Mouse (Mus musculus) brown adipose tissue, adult 24 weeks (tissue): ENCODE measurements around the gene Ephb2. TPM values are rescaled to one million over a fixed set of nuclear protein-coding genes. Genes with fewer than 3 reads are reported as not detected.

Experiments
- H3K27ac ChIP-seq: fragments of 200-500 bp; replicated peaks from 2 replicates; pipeline ENCODE4 v1.5.1; 2012; ENCODE audit warnings: low read depth, mild to moderate bottlenecking, low read length
- H3K4me1 ChIP-seq: fragments of 200-500 bp; 2 replicates; pipeline ENCODE4 v1.6.1; 2012; ENCODE audit warnings: low read length, mixed read lengths; ENCODE audit not compliant: control insufficient read depth, insufficient read depth, insufficient read length
- H3K4me3 ChIP-seq: fragments of 200-500 bp; 2 replicates; pipeline ENCODE4 v1.5.1; 2012; ENCODE audit warnings: low read depth, mild to moderate bottlenecking, low read length, moderate library complexity; ENCODE audit not compliant: insufficient read depth
- polyA plus RNA-seq: library from polyadenylated mRNA; stranded (reverse); fragments of >200 nt; gene quantifications from 2 replicates; pipeline ENCODE4 v1.2.4, GENCODE M21; 2012; ENCODE audit not compliant: missing spikeins, insufficient read depth, insufficient read length

Gene Ephb2
- polyA plus RNA-seq, 1 experiment, result 1.5 TPM

- Histone ChIP-seq H3K27ac (no peak overlapping the region), H3K4me1 (no peaks in the 10 kb centered on the region), H3K4me3 (no peak overlapping the region)
Observed at GRCm38 (mm10) chr4:136797677-136798569, 37.9 kb downstream of the Ephb2 start.

DNA sequence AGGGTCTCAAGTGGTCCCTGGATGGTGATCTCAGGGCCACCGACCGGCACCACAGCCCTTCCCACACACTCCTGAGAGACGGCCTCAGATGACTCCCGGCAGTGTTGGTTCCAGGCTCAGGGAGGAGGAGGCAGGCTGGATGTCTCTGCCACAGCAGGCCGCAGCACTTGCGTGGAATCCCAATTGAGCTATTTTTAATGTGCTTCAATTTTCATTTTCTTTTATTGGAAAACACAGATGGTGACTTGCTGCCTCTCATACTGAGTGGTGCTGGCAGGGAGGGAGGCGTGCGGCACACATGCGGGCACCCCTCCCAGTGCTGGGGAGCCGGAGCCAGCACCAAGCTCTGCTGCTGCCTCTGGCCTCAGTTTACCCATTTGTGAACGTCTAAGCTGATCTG, 42.5 kb downstream of the Ephb2 start:
- H3K4me1 ChIP-seq, result no peaks in the 10 kb centered on the region
- H3K4me3 ChIP-seq, result no peak overlapping the region
- H3K27ac ChIP-seq, result no peak overlapping the region

GRCm38 (mm10) chr4:136789821-136790220, 46.0 kb downstream of the Ephb2 start:
- H3K4me3 ChIP-seq, result no peak overlapping the region
- H3K27ac ChIP-seq, result no peak overlapping the region
- H3K4me1 ChIP-seq, result no peaks in the 10 kb centered on the region

DNA sequence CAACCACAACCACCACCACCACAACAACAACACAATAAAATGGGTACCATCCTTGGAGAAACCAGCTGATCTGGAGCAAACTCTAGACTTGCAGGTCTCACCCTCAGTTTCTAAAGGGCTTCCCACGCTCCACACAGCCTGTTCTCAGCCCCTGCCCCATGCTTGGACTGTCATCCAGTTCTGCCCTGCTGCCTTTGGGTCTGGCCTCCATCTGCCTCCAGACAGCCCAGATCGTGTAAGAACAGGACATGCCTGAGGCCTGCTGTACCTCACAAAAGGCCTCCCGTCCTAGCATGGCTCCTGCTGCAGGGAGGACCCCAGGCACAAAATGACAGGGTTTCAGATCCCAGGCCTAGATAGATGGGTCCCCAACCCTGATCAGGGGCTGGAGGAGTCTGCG, 48.4 kb downstream of the Ephb2 start:
- Histone ChIP-seq H3K4me1 (no peaks in the 10 kb centered on the region), H3K27ac (no peak overlapping the region), H3K4me3 (no peak overlapping the region)

GRCm38 (mm10) chr4:136786453-136787276, 49.1 kb downstream of the Ephb2 start:
- Histone ChIP-seq H3K4me1 (peaks cover 5% of the 10 kb centered on the region; the same call in 1 of the 2 replicates), H3K4me3 (no peak overlapping the region), H3K27ac (no peak overlapping the region)

- Histone ChIP-seq H3K27ac (no peak overlapping the region), H3K4me3 (no peak overlapping the region; the same call in 1 of the 2 replicates), H3K4me1 (peaks cover 10% of the 10 kb centered on the region; the same call in 1 of the 2 replicates)
Observed at GRCm38 (mm10) chr4:136783552-136784150, 52.1 kb downstream of the Ephb2 start.

DNA sequence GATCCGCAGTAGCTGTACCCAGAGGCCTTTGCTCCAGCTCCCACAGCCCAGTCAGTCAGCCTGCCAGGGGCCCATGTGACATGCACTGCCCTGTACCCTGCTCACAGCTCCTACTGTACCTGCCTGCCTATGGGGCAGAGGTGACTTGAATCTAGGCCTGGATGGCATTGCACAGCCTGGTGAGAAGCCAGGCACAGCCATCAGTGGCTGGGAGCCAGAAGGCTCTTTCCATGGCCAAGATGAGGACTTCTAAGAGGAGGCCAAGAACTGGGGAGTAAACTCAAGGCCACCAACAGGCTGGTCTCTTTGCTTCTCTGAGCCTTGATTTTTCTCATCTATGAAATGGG, 53.2 kb downstream of the Ephb2 start:
- Histone ChIP-seq H3K4me1 (peaks cover 10% of the 10 kb centered on the region; the same call in 1 of the 2 replicates), H3K27ac (no peak overlapping the region), H3K4me3 (no peak overlapping the region)

- Histone ChIP-seq H3K4me1 (peaks cover 10% of the 10 kb centered on the region; the same call in 1 of the 2 replicates), H3K27ac (no peak overlapping the region; the same call in 1 of the 2 replicates), H3K4me3 (no peak overlapping the region)
Observed at GRCm38 (mm10) chr4:136781868-136782578, 53.8 kb downstream of the Ephb2 start.

GRCm38 (mm10) chr4:136780201-136780895, 55.4 kb downstream of the Ephb2 start:
- Histone ChIP-seq H3K27ac (no peak overlapping the region), H3K4me1 (peaks cover 10% of the 10 kb centered on the region; the same call in 1 of the 2 replicates), H3K4me3 (no peak overlapping the region)

- Histone ChIP-seq H3K27ac (no peak overlapping the region), H3K4me1 (peaks cover 10% of the 10 kb centered on the region; the same call in 1 of the 2 replicates), H3K4me3 (no peak overlapping the region)
Observed at GRCm38 (mm10) chr4:136779156-136779555, 56.6 kb downstream of the Ephb2 start.

DNA sequence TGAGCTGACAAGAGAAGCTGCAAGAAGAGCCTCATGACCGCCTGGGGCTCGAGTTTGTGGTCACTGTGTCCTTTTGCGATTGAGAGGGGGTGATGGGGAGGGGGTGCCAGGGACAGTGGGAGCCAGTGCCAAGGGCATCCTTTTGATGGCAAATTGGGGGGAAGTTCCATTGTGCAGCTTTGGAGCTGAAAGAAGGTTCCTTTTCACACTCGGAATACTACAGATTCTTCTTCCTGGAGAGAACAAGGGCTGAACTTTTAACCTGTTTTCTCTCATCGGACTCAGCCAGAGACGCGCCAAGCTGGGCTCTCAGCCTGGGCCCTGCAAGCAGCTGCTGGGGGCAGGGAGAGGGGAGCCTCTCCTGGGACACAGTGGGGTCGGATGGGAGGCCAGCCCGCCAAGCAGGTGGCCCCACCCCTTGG, 59.3 kb downstream of the Ephb2 start:
- H3K4me1 ChIP-seq, result peaks cover 5% of the 10 kb centered on the region; the same call in 1 of the 2 replicates
- H3K4me3 ChIP-seq, result no peak overlapping the region
- H3K27ac ChIP-seq, result no peak overlapping the region

- Histone ChIP-seq H3K27ac (no peak overlapping the region), H3K4me1 (peaks cover 5% of the 10 kb centered on the region; the same call in 1 of the 2 replicates), H3K4me3 (no peak overlapping the region)
Observed at GRCm38 (mm10) chr4:136775903-136776302, 59.9 kb downstream of the Ephb2 start.

GRCm38 (mm10) chr4:136774201-136774600, 61.6 kb downstream of the Ephb2 start:
- Histone ChIP-seq H3K4me3 (no peak overlapping the region), H3K27ac (no peak overlapping the region), H3K4me1 (no peaks in the 10 kb centered on the region)

DNA sequence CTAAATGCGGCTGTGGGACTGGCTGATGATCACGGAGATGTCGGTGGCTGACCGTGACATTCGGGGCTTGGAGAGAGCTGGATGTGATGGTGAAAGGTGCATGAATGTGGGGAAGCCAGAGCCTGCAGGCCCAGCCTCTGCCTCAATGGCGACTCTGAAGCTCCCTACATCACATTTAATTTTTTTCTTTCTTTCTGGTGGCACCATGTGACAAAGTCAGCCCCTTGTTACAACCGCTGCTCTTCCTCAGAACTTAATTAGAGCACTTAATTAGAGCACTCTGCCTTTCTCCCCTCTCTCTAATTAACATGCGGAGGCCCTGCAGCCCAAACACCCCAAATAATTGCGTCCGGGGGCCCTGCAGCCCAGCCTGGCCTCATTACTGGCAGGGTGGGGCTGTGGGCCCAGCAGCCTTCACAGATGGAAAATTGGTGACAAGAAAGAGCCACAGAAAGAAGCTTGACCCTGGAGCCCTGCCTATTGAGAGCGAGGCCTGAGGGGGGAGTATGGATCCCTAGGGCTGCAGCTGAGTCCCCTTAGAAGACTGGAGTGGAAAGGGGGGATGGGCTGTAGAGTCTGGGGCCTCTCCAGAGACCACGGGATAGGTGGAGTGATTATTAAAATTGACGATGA, 62.7 kb downstream of the Ephb2 start:
- Histone ChIP-seq H3K4me1 (no peaks in the 10 kb centered on the region), H3K27ac (no peak overlapping the region), H3K4me3 (no peak overlapping the region)
